Mouse (Mus musculus): ENCODE measurements around the gene Hint2. TPM values are rescaled to one million over a fixed set of nuclear protein-coding genes. Genes with fewer than 3 reads are reported as not detected.

The Hint2 gene
- 53.7 and 54.7 TPM in 2 replicates for polyA plus RNA-seq (2012; rRNA removed)

DNA sequence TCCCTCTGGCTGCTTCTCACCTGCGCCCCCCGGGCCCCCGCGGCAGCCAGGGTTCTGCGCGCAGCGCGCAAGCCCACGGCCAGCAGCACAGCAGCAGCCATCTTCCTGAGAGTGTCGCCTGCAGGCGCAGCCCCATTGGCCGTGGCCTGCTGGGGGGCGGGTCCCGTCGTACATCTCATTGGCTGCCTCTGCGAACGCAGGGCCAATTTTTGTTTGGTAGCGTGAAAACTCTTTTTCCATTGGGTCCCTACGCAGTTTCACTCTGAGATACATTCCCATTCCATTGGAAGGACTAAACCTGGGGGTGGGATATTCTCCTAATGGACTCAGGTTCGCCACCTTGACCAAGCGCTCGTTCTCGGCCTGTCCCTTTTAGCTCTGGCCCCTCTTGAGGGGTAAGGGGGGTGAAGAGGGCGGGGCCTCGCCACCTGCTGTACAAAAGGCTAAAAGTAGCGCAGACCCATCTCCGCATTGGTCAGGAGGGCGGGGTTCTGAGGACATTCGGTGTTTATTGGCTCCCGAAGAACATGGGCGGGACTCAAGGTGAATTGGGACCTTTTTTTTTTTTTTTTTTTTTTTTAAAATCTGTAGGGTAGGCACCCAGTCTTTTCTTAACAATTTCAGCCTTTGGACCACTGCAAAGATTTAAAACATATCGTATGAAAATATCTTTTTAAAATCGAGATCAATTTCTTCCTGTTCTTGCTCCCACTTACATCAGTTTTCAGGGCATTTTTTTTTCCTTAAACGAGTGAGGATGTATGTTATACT is at the start of gene Hint2:
Hint2 (minus strand) TSS at position 128 of the 771 bp plus-strand sequence.

DNA sequence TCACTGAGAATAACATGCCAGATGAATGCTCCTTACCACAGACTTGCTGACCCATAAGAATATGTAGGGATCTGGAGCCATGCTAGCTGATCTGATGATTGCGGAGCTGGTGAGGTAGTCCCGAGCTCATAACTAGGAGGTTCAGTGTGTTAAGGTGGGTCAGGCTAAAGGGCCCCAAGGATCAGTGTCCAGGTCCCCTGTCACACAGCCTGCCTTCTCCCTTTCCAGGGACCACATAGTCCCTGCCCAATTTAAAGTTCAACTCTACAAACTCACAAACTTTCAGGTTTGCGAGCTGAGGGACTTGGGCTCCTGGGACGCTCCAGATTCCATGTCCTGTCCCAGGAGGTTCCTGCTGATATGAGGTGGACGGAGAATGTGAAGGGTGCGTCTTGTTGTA is 44.4 kb upstream of the Hint2 start, which contains the start of gene Olfr70:
Olfr70 (minus strand) TSS at position 101 of the 400 bp plus-strand sequence.

DNA sequence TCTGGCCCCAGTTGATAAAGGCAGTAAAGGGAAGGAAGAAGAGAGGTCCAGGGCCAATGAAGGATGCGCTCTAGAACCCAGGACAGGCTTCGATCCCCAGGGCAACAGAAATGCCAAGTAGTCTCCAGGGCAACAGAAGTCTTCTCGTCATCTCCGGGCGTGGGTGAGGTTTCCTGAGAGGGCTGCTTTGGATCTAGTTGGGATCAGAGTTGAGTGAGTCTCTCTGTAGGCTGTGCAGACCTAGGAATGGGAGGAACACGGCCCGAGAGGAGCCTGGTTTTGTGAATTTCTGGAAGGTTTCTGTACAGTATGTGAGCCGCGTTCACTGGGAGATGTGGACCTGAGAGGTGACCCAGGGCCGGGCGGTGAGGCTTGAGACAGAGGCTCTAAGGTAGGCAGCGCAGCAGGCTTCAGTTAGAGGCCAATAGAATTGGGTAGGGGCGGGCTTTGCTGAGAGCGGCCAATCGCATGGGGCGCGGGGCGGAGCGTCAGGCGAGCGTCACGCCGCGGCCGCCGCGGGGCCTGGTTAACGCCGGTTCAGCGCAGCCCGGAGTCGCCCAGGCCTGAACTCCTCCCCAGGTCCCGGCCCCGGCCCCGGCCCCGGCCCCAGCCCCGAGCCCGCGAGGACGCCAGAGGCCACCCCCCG is 12.6 kb upstream of the Hint2 start, which contains the start of the genes Tmem8b and Fam221b:
Tmem8b (plus strand) TSS at position 190 of the 646 bp plus-strand sequence.
Fam221b (minus strand) TSS at position 364 of the 646 bp plus-strand sequence.

DNA sequence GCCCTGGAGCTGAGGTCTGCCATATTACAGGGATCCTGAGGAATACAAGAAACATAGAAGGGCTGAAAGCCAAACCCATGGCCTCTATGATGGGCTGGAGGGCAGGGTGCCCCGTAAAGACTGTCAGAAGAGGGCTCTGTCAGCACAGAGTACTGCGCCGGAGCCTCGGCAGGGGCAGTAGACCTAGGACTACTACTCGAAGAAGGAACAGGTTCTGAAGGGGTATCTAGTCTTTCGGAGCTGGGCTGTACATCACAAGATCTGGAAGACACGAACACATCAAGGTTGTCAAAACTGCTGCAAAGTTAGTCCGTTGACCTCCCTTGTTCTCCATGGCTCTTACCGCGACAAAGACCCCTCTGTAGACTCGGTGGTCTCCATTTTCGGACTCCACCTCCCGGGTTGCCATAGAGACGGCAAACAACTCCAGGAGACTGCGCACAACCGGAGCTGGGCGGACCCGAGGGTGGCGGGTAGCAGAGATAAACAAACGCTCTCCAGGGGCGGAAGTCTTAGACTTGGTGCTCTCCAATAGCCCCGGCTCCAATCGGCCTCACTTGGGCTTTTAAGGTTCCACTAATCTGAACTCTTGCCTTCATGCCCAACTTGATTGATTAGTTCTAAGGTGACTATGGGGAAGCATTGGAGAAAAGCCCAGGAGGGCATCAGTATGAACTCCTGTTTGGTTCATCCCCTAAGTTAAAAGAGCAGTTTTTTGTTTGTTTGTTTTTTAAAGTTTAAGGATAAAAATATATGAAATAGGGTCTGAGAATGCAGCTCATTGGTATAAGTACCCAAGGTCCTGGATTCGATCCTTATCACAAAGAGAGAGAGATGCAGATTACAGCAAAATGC is 2.9 kb downstream of the Hint2 start, which contains the start of gene Spag8:
Spag8 (minus strand) TSS at position 434 of the 855 bp plus-strand sequence.

DNA sequence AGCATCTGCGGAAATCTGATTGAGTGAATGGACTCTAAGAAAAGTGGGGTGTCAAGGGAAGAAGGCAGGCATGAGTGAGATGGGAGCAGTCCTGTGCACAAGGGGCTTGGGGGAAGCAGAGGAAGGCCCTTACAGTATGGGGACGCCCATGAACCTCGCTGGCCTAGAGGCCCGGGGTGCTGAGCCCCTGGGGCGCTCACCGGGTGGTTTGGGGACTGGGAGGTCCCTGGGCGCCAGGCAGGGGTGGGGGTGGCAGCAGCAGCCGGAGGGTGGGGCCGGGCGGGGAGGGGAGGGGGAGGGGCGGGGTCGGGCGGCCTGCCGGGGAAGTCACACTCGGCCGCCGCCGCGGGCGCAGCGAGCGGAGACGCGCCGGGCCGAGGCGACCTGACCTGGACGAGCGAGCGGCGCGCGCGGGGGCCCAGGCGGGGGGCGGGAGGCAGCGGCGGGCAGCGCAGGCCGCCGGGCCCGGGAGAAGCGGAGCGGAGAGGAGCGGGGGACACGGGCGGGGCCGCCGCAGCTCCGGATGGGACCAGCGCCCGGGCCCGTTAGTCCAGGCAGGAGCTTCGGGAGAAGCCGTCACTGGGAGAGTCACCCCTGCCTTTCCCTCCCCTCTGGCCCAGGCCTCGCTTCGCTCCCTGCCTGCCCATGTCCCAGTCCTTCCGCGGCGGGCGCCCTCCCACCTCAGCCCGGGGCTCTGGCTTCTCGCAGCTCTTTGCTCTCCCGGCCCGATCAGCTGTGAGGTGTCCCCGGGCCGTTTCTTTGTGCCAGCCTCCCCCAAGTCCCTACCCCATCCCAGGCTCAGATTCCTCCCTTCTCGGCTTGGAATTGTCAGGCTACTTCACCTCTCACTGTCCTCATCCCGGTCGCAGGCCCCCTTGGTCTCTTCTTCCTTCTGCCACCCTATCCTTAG is 25.0 kb downstream of the Hint2 start, which contains the start of gene Npr2:
Npr2 (plus strand) TSS at position 890 of the 910 bp plus-strand sequence.

Other genes with a start within 250 kb of the Hint2 start
- gene Fam166b, start 227.3 kb downstream of the Hint2 start, polyA plus RNA-seq (2012; rRNA removed): 0.46 and 0.47 TPM in 2 replicates
- gene Tesk1, start 214.5 kb downstream of the Hint2 start, polyA plus RNA-seq (2012; rRNA removed): 43.3 and 45.3 TPM in 2 replicates
- gene Cd72, start 201.8 kb downstream of the Hint2 start, polyA plus RNA-seq (2012; rRNA removed): 0.35 and 0.38 TPM in 2 replicates
- gene Sit1, start 172.7 kb downstream of the Hint2 start, polyA plus RNA-seq (2012; rRNA removed): not detected in 2 replicates
- gene Ccdc107, start 163.6 kb downstream of the Hint2 start, polyA plus RNA-seq (2012; rRNA removed): 46.4 and 49.4 TPM in 2 replicates
- 41.5 and 64.0 TPM in 2 replicates for gene Arhgef39, start 156.8 kb downstream of the Hint2 start, polyA plus RNA-seq (2012; rRNA removed)
- 0.37 and 1.3 TPM in 2 replicates for gene Car9, start 149.5 kb downstream of the Hint2 start, polyA plus RNA-seq (2012; rRNA removed)
- 83.2 and 109 TPM in 2 replicates for gene Tpm2, start 132.7 kb downstream of the Hint2 start, polyA plus RNA-seq (2012; rRNA removed)
- gene Creb3, start 94.1 kb downstream of the Hint2 start, polyA plus RNA-seq (2012; rRNA removed): 34.6 and 40.8 TPM in 2 replicates
- gene Tln1, start 93.8 kb downstream of the Hint2 start, polyA plus RNA-seq (2012; rRNA removed): 52.5 and 57.8 TPM in 2 replicates
- gene Rgp1, start 77.8 kb downstream of the Hint2 start, polyA plus RNA-seq (2012; rRNA removed): 42.0 and 62.0 TPM in 2 replicates
- gene Gba2, start 77.6 kb downstream of the Hint2 start, polyA plus RNA-seq (2012; rRNA removed): 47.6 and 49.0 TPM in 2 replicates
- gene Msmp, start 72.0 kb downstream of the Hint2 start, polyA plus RNA-seq (2012; rRNA removed): 0.10 and 0.17 TPM in 2 replicates
- 45.5 and 61.8 TPM in 2 replicates for gene Npr2, start 24.5 kb downstream of the Hint2 start, polyA plus RNA-seq (2012; rRNA removed)
- gene Spag8, start 2.9 kb downstream of the Hint2 start, polyA plus RNA-seq (2012; rRNA removed): 2.9 and 3.2 TPM in 2 replicates
- 13.2 and 15.3 TPM in 2 replicates for gene Tmem8b, start 12.5 kb upstream of the Hint2 start, polyA plus RNA-seq (2012; rRNA removed)
- 0.21 and 0.22 TPM in 2 replicates for gene Fam221b, start 12.7 kb upstream of the Hint2 start, polyA plus RNA-seq (2012; rRNA removed)
- not detected in 2 replicates for gene Olfr70, start 44.3 kb upstream of the Hint2 start, polyA plus RNA-seq (2012; rRNA removed)
- not detected in 2 replicates for gene Olfr71, start 53.8 kb upstream of the Hint2 start, polyA plus RNA-seq (2012; rRNA removed)
- 0.16 and 0.17 TPM in 2 replicates for gene Hrct1, start 70.7 kb upstream of the Hint2 start, polyA plus RNA-seq (2012; rRNA removed)
- 0.02 and 0.06 TPM in 2 replicates for gene Spaar, start 73.6 kb upstream of the Hint2 start, polyA plus RNA-seq (2012; rRNA removed)
- not detected in 2 replicates for gene Olfr159, start 114.5 kb upstream of the Hint2 start, polyA plus RNA-seq (2012; rRNA removed)
- 0.16 TPM in 1 of 2 replicates, not detected in the other for gene Olfr156, start 167.4 kb upstream of the Hint2 start, polyA plus RNA-seq (2012; rRNA removed)
- gene Olfr157, start 183.7 kb upstream of the Hint2 start, polyA plus RNA-seq (2012; rRNA removed): 0.01 TPM in 1 of 2 replicates, not detected in the other
- not detected in 2 replicates for gene Olfr155, start 195.1 kb upstream of the Hint2 start, polyA plus RNA-seq (2012; rRNA removed)
- 14.9 and 28.9 TPM in 2 replicates for gene Reck, start 219.1 kb upstream of the Hint2 start, polyA plus RNA-seq (2012; rRNA removed)